8 mouse cellular contexts compared by ENCODE assay signal in the genomic region with DNA sequence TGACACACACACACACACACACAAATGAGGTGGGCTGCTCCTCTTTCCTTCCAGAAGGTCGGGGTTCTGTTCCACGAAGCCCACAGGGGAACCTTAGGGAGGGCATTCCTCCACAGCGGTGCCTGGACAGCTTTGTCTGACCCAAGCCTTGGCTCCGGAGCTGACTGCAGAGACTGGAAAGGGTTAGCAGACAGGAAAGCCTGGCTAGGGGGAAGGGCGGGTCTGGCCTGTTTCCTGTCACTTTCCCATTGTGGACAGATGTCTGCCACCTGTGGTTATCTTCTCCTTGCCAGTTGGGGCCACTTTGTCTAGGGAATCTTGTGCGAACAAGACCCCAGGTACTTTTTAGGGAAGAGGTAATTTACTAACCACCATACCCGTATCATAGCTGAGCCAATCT. TPM values are rescaled to one million over a fixed set of nuclear protein-coding genes. Genes with fewer than 3 reads are reported as not detected.
DNase-seq lines count a peak whose midpoint lies in the region; ATAC-seq and TF ChIP-seq lines count a peak whose summit lies in the region.

No protein-coding gene starts in this region.

- no peak for TF ChIP-seq EP300 in heart, postnatal 0 days (IDR thresholded peaks at IDR 0.05; ENCODE audit: low read depth)

- no peaks in the 10 kb centered on the region for H3K36me3 ChIP-seq in spleen, adult 2 months (ENCODE audit: control insufficient read depth, insufficient read depth, low read length)
- H3K36me3 ChIP-seq in heart, postnatal 0 days (replicated peaks; ENCODE audit: control insufficient read depth, insufficient read depth, low read length), result no peaks in the 10 kb centered on the region
- no peaks in the 10 kb centered on the region for H3K36me3 ChIP-seq in midbrain, embryonic 13.5 days

- H3K9ac ChIP-seq in heart, postnatal 0 days (replicated peaks; ENCODE audit: low read depth, low read length), result no peak overlapping the region
- H3K9ac ChIP-seq in midbrain, embryonic 13.5 days (replicated peaks), result no peak overlapping the region; the same call in 1 of the 2 replicates

- DNase-seq in spleen, adult 2 months (ENCODE audit: low read depth in 1 of 2, low spot score in 2 of 2), result peak in 1 of 2 experiments; percentile 36
- DNase-seq in spleen, postnatal 4 days (ENCODE audit: low spot score in 2 of 2), result no peak
- DNase-seq in heart, postnatal 0 days (ENCODE audit: low spot score), result no peak
- DNase-seq in kidney, postnatal 4 days, result peak; percentile 57 to 76
- no peak for DNase-seq in cerebellum, postnatal 36 days
- no peak for DNase-seq in layer of hippocampus, adult 8-10 months (ENCODE audit: low spot score in 2 of 2)
- no peak for DNase-seq in T-cell, adult 2 months (ENCODE audit: low spot score)

- peak overlapping the region; percentile 69 for H3K4me3 ChIP-seq in spleen, adult 2 months (ENCODE audit: extremely low read depth, insufficient read depth, insufficient read length)
- peak overlapping the region; percentile 37 for H3K4me3 ChIP-seq in heart, postnatal 0 days (ENCODE audit: low read depth, low read length)
- H3K4me3 ChIP-seq in midbrain, embryonic 13.5 days (replicated peaks), result 0 out of 2 replicates have a peak overlapping the region, but pooled peaks have one; percentile 12

- H3K27ac ChIP-seq in spleen, adult 2 months (ENCODE audit: insufficient read depth, low read length), result peak overlapping the region; percentile 82
- H3K27ac ChIP-seq in heart, postnatal 0 days (ENCODE audit: low read depth), result no peak overlapping the region
- no peak overlapping the region for H3K27ac ChIP-seq in midbrain, embryonic 13.5 days

- ATAC-seq in heart, postnatal 0 days (ENCODE audit: insufficient read depth, low read depth), result peak; percentile 56; the same call in 1 of the 2 replicates
- ATAC-seq in midbrain, embryonic 13.5 days, result no peak

- H3K4me1 ChIP-seq in spleen, adult 2 months (ENCODE audit: control insufficient read depth, insufficient read depth, insufficient read length), result peaks cover 17% of the 10 kb centered on the region; the same call in 1 of the 2 replicates
- peaks cover 7% of the 10 kb centered on the region for H3K4me1 ChIP-seq in heart, postnatal 0 days (ENCODE audit: control insufficient read depth, insufficient read depth)
- peaks cover 32% of the 10 kb centered on the region for H3K4me1 ChIP-seq in midbrain, embryonic 13.5 days (replicated peaks)

- 0 out of 2 replicates have a peak, but pooled peaks cover 5% of the 10 kb centered on the region for H3K9me3 ChIP-seq in heart, postnatal 0 days (replicated peaks; ENCODE audit: control insufficient read depth, low read length)
- no peaks in the 10 kb centered on the region for H3K9me3 ChIP-seq in midbrain, embryonic 13.5 days

- TF ChIP-seq CTCF in spleen, adult 2 months (IDR thresholded peaks at IDR 0.05; ENCODE audit: extremely low read depth, insufficient read depth, insufficient read length, insufficient replicate concordance), result no peak
- no peak for TF ChIP-seq CTCF in heart, postnatal 0 days (IDR thresholded peaks at IDR 0.05; ENCODE audit: low read depth)

- peak overlapping the region; percentile 62 for H3K4me2 ChIP-seq in heart, postnatal 0 days (ENCODE audit: low read depth, low read length)
- H3K4me2 ChIP-seq in midbrain, embryonic 13.5 days (replicated peaks), result peak overlapping the region; percentile 40

- H3K27me3 ChIP-seq in spleen, adult 2 months (ENCODE audit: control insufficient read depth, insufficient read depth, low read length), result peaks cover 2% of the 10 kb centered on the region; the same call in 1 of the 2 replicates
- peaks cover 15% of the 10 kb centered on the region; the same call in 1 of the 2 replicates for H3K27me3 ChIP-seq in heart, postnatal 0 days (ENCODE audit: control insufficient read depth, insufficient read depth, low read length)
- H3K27me3 ChIP-seq in midbrain, embryonic 13.5 days, result peaks cover 26% of the 10 kb centered on the region

- under 1% methylated on average over 7 of the region's 7 CpGs for WGBS in spleen, adult 2 months
- WGBS in heart, postnatal 0 days, result 2% methylated on average over 7 of the region's 7 CpGs
- 12% methylated on average over 7 of the region's 7 CpGs for WGBS in midbrain, embryonic 13.5 days

- no peak for TF ChIP-seq POLR2A in spleen, adult 2 months (IDR thresholded peaks at IDR 0.05; ENCODE audit: low read depth, low read length)

RNA-seq across cellular contexts. Expression of gene Cd40, which starts 0.5 kb away (rescaled TPM):
- polyA plus RNA-seq in spleen, adult 2 months (2012; rRNA removed), result 66.9 and 97.0 TPM in 2 replicates
- 12.1 and 12.9 TPM in 2 replicates for total RNA-seq in heart, postnatal 0 days (2014; rRNA removed; ENCODE audit: low replicate concordance)
- 5.1 and 6.7 TPM in 2 replicates for polyA plus RNA-seq in heart, postnatal 0 days (2015; fragmentation: Nextera tagmentation; extraction: Ambion mirVana)
- 7.6 and 8.6 TPM in 2 replicates for polyA plus RNA-seq in midbrain, embryonic 13.5 days (2015; fragmentation: Nextera tagmentation; extraction: Ambion mirVana)
- 1 to 10 TPM in 1 of 4 experiments, under 1 TPM in 3; 0.22 to 1.0 (median 0.58) TPM for total RNA-seq in layer of hippocampus, adult 8-10 months (2022)

RNA-seq across cellular contexts. Expression of gene Ncoa5, which starts 21.2 kb away (rescaled TPM):
- polyA plus RNA-seq in spleen, adult 2 months (2012; rRNA removed), result 25.1 and 28.7 TPM in 2 replicates
- total RNA-seq in heart, postnatal 0 days (2014; rRNA removed; ENCODE audit: low replicate concordance), result 20.0 and 30.7 TPM in 2 replicates
- 20.6 and 20.8 TPM in 2 replicates for polyA plus RNA-seq in heart, postnatal 0 days (2015; fragmentation: Nextera tagmentation; extraction: Ambion mirVana)
- polyA plus RNA-seq in midbrain, embryonic 13.5 days (2015; fragmentation: Nextera tagmentation; extraction: Ambion mirVana), result 132 and 137 TPM in 2 replicates
- total RNA-seq in layer of hippocampus, adult 8-10 months (2022), result 10 to 100 TPM; 46.2 to 63.5 (median 55.9) TPM

RNA-seq across cellular contexts. Expression of gene 1700025C18Rik, which starts 34.6 kb away (rescaled TPM):
- polyA plus RNA-seq in spleen, adult 2 months (2012; rRNA removed), result not detected in 2 replicates
- total RNA-seq in heart, postnatal 0 days (2014; rRNA removed; ENCODE audit: low replicate concordance), result not detected in 2 replicates
- polyA plus RNA-seq in heart, postnatal 0 days (2015; fragmentation: Nextera tagmentation; extraction: Ambion mirVana), result not detected in 2 replicates
- not detected in 2 replicates for polyA plus RNA-seq in midbrain, embryonic 13.5 days (2015; fragmentation: Nextera tagmentation; extraction: Ambion mirVana)
- not detected for total RNA-seq in layer of hippocampus, adult 8-10 months (2022)

Comparison
In these comparisons a context has a peak if more than half of its experiments do, and no peak if none do; other contexts are left out.
1. DNase-seq: peak in kidney, postnatal 4 days (2 of 2); none in spleen, postnatal 4 days (0 of 2), heart, postnatal 0 days (single experiment), cerebellum, postnatal 36 days (0 of 2), layer of hippocampus, adult 8-10 months (0 of 2) and T-cell, adult 2 months (single experiment).
2. H3K4me3 ChIP-seq: peak in every context shown above with its lines; median percentile 69 in spleen, adult 2 months; 37 in heart, postnatal 0 days; 12 in midbrain, embryonic 13.5 days.